Mouse (Mus musculus): ENCODE measurements around the gene S1pr1.

DNA sequence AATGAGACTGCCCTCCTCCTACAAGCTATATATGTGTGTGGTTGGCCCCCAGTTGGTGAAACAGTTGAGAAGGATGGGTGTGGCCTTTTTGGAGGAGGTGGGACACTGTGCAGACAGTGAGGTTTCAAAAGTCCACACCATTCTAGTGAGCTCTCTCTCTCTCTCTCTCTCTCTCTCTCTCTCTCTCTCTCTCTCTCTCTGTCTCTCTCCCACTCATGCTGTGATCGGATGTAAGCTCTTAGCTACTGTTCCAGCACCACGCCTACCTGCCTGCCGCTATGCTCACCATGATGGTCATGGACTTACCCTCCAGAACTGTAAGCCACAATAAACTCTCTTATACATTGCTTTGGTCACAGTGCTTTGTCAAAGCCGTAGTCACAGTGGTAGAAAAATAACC, 44.8 kb upstream of the S1pr1 start:
- TF ChIP-seq POLR2A (IDR thresholded peaks at IDR 0.05; ENCODE audit: borderline replicate concordance, low read depth, low read length) (no peak), CTCF (IDR thresholded peaks at IDR 0.05; ENCODE audit: low read depth, low read length) (no peak)
